Mouse (Mus musculus) liver, adult 2 months (tissue): ENCODE results near the gene Prss44. TPM values are rescaled to one million over a fixed set of nuclear protein-coding genes. Genes with fewer than 3 reads are reported as not detected.

Source experiments
- DNase-seq: peaks from one replicate; pipeline ENCODE4 v3.0.0-alpha.2; 2011; ENCODE audit warnings: low read depth, low spot score; ENCODE audit errors: extremely low read depth
- H3K27ac ChIP-seq: fragments of 200-500 bp; replicated peaks from 2 replicates; pipeline ENCODE4 v1.5.1; 2012; ENCODE audit warnings: low read depth, mild to moderate bottlenecking, control low read depth, inconsistent platforms, low read length; ENCODE audit not compliant: insufficient read depth
- H3K27me3 ChIP-seq: fragments of 200-500 bp; 2 replicates; pipeline ENCODE4 v1.6.1; 2012; ENCODE audit warnings: mild to moderate bottlenecking, moderate library complexity, low read length, inconsistent platforms; ENCODE audit not compliant: control insufficient read depth, insufficient read depth
- H3K36me3 ChIP-seq: fragments of 200-500 bp; 2 replicates; pipeline ENCODE4 v1.6.1; 2012; ENCODE audit warnings: low read length, inconsistent platforms; ENCODE audit not compliant: control insufficient read depth, insufficient read depth
- H3K4me1 ChIP-seq: fragments of 200-500 bp; 2 replicates; pipeline ENCODE4 v1.6.1; 2011; ENCODE audit warnings: low read length; ENCODE audit not compliant: control insufficient read depth, insufficient read depth
- H3K4me3 ChIP-seq: fragments of 200-500 bp; 2 replicates; pipeline ENCODE4 v1.5.1; 2011; ENCODE audit warnings: low read depth, mild to moderate bottlenecking, control low read depth, low read length, moderate library complexity; ENCODE audit not compliant: insufficient read depth
- H3K79me2 ChIP-seq: fragments of 200-500 bp; 2 replicates; pipeline ENCODE4 v1.6.1; 2012; ENCODE audit warnings: inconsistent platforms, mild to moderate bottlenecking, low read length, moderate library complexity; ENCODE audit not compliant: control insufficient read depth, insufficient read depth
- H3K9ac ChIP-seq: fragments of 200-500 bp; 2 replicates; pipeline ENCODE4 v1.6.1; 2012; ENCODE audit warnings: low read depth, mild to moderate bottlenecking, control low read depth, inconsistent platforms, low read length
- CTCF ChIP-seq: fragments of 200-500 bp; IDR thresholded peaks from 2 replicates; pipeline ENCODE4 v1.5.1; 2011; ENCODE audit warnings: low read depth, low read length, control low read depth
- POLR2A ChIP-seq: fragments of 200-500 bp; IDR thresholded peaks from 2 replicates; pipeline ENCODE4 v1.6.1; 2011; ENCODE audit warnings: low read length, control low read depth; ENCODE audit not compliant: insufficient read depth; ENCODE audit errors: extremely low read depth
- WGBS: fragments of 180-500 bp; shearing (Covaris S2); methylation state at CpG from one replicate; pipeline ENCODE4 v1.1.7; 2018; 5-methylcytosine and 5-hydroxymethylcytosine counted together
- polyA plus RNA-seq: library from polyadenylated mRNA; depleted of rRNA; stranded (reverse); fragments of >200 nt; gene quantifications from 2 replicates; pipeline ENCODE4 v1.2.3, GENCODE M21; 2012
- total RNA-seq: library from RNA; depleted of rRNA; stranded (reverse); fragments of >200 nt; gene quantifications from 2 replicates; pipeline ENCODE4 v1.2.3, GENCODE M21; 2014

The Prss44 gene
- total and polyA plus RNA-seq, 2 experiments = not detected

DNA sequence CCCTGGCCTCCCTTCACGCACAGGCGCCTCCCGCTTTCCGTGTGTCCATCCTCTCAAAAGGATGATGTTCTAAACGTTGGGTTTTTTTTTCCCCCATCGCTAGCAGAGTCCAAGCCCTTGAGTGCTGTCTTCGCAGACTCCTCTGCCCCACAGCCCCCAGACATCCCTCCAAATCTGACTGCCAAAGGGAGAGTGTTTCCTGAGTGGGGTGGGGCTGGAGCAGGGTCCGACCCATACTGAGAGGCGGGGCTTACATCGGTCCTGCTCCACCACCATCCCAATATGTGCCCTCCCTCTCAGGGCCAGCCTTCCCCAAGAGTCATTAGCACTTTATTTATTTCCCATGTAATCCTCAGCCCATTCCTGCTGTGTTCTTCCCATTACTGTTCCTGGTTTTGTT, 21.2 kb downstream of the Prss44 start:
- Histone ChIP-seq H3K4me1 (no peaks in the 10 kb centered on the region), H3K4me3 (no peak overlapping the region), H3K36me3 (no peaks in the 10 kb centered on the region), H3K9ac (no peak overlapping the region), H3K27ac (no peak overlapping the region), H3K79me2 (no peaks in the 10 kb centered on the region), H3K27me3 (no peaks in the 10 kb centered on the region)
- 49% methylated on average over 10 of the region's 10 CpGs for WGBS
- no peak for TF ChIP-seq CTCF
- TF ChIP-seq POLR2A = no peak
- no peak for DNase-seq

GRCm38 (mm10) chr9:110836112-110836511, 22.3 kb downstream of the Prss44 start:
- TF ChIP-seq CTCF (no peak), POLR2A (no peak)
- Histone ChIP-seq H3K27ac (no peak overlapping the region), H3K4me1 (peaks cover under 1% of the 10 kb centered on the region; the same call in 1 of the 2 replicates), H3K36me3 (no peaks in the 10 kb centered on the region), H3K27me3 (no peaks in the 10 kb centered on the region), H3K79me2 (no peaks in the 10 kb centered on the region), H3K9ac (no peak overlapping the region), H3K4me3 (no peak overlapping the region)
- 88% methylated on average over 2 of the region's 2 CpGs for WGBS
- no peak for DNase-seq

DNA sequence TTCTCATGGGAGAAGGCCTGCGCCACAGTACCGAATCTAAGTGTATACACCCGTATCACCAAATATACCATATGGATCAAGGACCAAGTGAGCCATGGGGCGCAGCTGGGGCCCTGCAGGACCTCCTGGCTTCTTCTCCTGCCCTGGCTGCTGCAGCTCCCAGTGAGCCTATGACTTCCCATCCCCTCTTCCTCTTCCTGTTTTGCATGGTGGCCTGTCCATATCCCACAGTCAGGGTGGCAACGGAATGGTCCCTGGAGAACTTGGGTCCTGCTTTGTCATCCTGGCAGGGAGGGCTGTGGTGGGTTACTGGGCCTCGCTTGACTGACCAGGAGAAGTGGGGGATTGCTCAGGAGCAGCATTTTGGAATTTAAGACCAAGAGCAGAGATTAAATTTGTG, 27.1 kb downstream of the Prss44 start:
- H3K4me1 ChIP-seq = peaks cover 4% of the 10 kb centered on the region
- H3K36me3 ChIP-seq = no peaks in the 10 kb centered on the region

GRCm38 (mm10) chr9:110841438-110841837, 27.6 kb downstream of the Prss44 start:
- peak; percentile 86 for DNase-seq
- no peak overlapping the region for H3K9ac ChIP-seq

More for the DNA sequence above, 27.1 kb downstream of the Prss44 start:
- H3K27ac ChIP-seq = no peak overlapping the region
- TF ChIP-seq CTCF (no peak), POLR2A (no peak)
- no peaks in the 10 kb centered on the region for H3K27me3 ChIP-seq
- H3K79me2 ChIP-seq = no peaks in the 10 kb centered on the region
- DNase-seq = no peak
- 87% methylated on average over 6 of the region's 6 CpGs for WGBS
- no peak overlapping the region for H3K9ac ChIP-seq
- no peak overlapping the region for H3K4me3 ChIP-seq

GRCm38 (mm10) chr9:110844206-110844605, 30.4 kb downstream of the Prss44 start, which contains the start of gene Prss46:
TSS of gene Prss46 (plus strand) at chr9:110844506.
- DNase-seq = no peak
- Histone ChIP-seq H3K27me3 (no peaks in the 10 kb centered on the region), H3K79me2 (no peaks in the 10 kb centered on the region), H3K36me3 (no peaks in the 10 kb centered on the region), H3K4me3 (no peak within 1 kb of the TSS), H3K9ac (no peak within 1 kb of the TSS), H3K27ac (no peak within 1 kb of the TSS), H3K4me1 (peaks cover 4% of the 10 kb centered on the region)
- WGBS = 89% methylated on average over 10 of the region's 10 CpGs
- TF ChIP-seq POLR2A (no peak), CTCF (no peak)

More at GRCm38 (mm10) chr9:110841438-110841837, 27.6 kb downstream of the Prss44 start:
- Histone ChIP-seq H3K79me2 (no peaks in the 10 kb centered on the region), H3K36me3 (no peaks in the 10 kb centered on the region), H3K4me1 (peaks cover 4% of the 10 kb centered on the region), H3K27ac (peak overlapping the region; percentile 15; the same call in 1 of the 2 replicates), H3K27me3 (no peaks in the 10 kb centered on the region), H3K4me3 (no peak overlapping the region)
- 7% methylated on average over 2 of the region's 2 CpGs for WGBS
- no peak for TF ChIP-seq POLR2A
- no peak for TF ChIP-seq CTCF

- Histone ChIP-seq H3K36me3 (no peaks in the 10 kb centered on the region), H3K4me3 (no peak overlapping the region), H3K4me1 (no peaks in the 10 kb centered on the region), H3K9ac (no peak overlapping the region), H3K27me3 (no peaks in the 10 kb centered on the region), H3K79me2 (no peaks in the 10 kb centered on the region), H3K27ac (no peak overlapping the region)
- 84% methylated on average over 7 of the region's 7 CpGs for WGBS
- TF ChIP-seq CTCF (no peak), POLR2A (no peak)
- no peak for DNase-seq
These were observed 35.4 kb downstream of the Prss44 start for GRCm38 (mm10) chr9:110849162-110849561.
